Mouse (Mus musculus) gastrocnemius, postnatal 14 days (tissue): ENCODE results near the gene Gstt2. TPM values are rescaled to one million over a fixed set of nuclear protein-coding genes. Genes with fewer than 3 reads are reported as not detected.
"Not testable (repeated sequence)": the region's sequence is repeated elsewhere in the genome, so short reads cannot be mapped to it uniquely, and the experiment has no call there.

Experiments
- DNase-seq: peaks from one replicate; pipeline ENCODE4 v3.0.0; 2021; ENCODE audit warnings: mixed read lengths
- intact Hi-C: fragments of 180-260 bp; cut with DNase I; formaldehyde crosslinking; loops from one replicate; pipeline ENCODE4 v1.15.1; 2025; ENCODE audit warnings: low total_unique reads
- long read RNA-seq, 2 experiments: library from polyadenylated mRNA; stranded (forward); transcript quantifications; one replicate each; pipeline ENCODE4 v2.0.0; 2021
- total RNA-seq, 2 experiments: library from RNA; stranded (reverse); gene quantifications; 2 replicates each; pipeline ENCODE4 v1.2.3; 2021

Gstt2 gene
- total RNA-seq, result 1 to 10 TPM; 5.6 to 6.9 TPM
- long read RNA-seq, experiment 1, transcript Gstt2-201 (5 exons, 1,370 nt), result major isoform, 5 of 6 reads
- long read RNA-seq, experiment 1, partial matches to known transcripts, result 0 of 6 reads
- long read RNA-seq, experiment 1, other reads (novel, unspliced or antisense), result 0 of 6 reads
- long read RNA-seq, experiment 2, partial matches to known transcripts, result 0 of 7 reads
- long read RNA-seq, experiment 2, other reads (novel, unspliced or antisense), result 3 of 7 reads

DNA sequence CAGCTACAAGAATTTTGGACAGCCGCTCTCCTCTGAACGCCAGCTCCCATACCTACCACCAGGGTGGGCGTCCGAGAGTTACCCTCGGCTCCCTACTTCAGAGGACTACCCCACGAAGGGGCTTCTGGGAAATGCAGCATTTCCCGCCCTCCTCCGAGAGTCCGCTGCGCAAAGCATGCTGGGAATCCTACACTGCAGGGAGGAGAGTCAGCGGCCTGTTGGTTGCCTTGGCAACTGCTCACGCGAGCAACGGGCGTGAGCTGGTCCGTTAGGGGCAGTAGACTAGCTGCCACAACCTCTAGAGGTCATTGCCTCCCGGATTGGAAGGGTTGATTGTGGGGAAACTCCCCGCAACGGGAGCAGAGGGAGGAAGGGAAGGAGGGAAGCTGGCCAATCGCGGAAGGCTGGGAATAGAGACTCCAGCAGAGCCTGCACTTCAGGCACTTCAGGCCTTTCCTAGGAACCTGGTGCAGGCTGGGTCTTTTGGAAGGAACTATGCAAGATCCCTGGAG lies at the start of gene Gstt2:
Gene Gstt2, minus strand, starts transcription at position 177 of the 512 bp plus-strand sequence.
- DNase-seq, result peak; percentile 92
- intact Hi-C loops, result loop anchor here (10.0 kb wide), 1 partner anchor 253 kb away; the partner anchor contains the start of gene Ggt5

DNA sequence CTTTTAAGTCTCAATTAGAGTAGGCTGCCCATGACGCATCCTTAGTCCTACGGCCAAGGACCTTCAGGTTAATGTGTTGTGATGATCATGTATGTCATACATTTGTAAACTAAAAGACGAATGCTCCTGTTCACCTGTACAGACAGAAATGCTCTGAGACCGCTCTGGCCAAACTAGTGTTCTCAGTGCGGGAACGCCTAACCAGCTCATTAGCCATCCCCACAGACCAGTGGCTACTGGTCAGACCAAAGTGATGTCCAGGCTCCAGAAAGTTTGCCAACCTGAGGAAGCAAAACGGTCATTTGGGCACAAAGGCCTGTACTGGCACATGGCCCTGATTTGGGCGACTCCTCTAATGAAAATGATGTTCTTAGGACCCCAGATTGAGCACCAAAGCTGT lies 47.5 kb upstream of the Gstt2 start:
- intact Hi-C loops, result no loop called here
- DNase-seq, result no peak

- DNase-seq, result peak; percentile 80
- intact Hi-C loops, result no loop called here
Observed at GRCm38 (mm10) chr10:75883232-75883552, 46.0 kb upstream of the Gstt2 start.

GRCm38 (mm10) chr10:75882433-75883231 lies 45.4 kb upstream of the Gstt2 start:
- no peak for DNase-seq
- intact Hi-C loops, result no loop called here

- DNase-seq, result no peak
- intact Hi-C loops, result no loop called here
Observed at GRCm38 (mm10) chr10:75881578-75882432, 44.6 kb upstream of the Gstt2 start.

DNA sequence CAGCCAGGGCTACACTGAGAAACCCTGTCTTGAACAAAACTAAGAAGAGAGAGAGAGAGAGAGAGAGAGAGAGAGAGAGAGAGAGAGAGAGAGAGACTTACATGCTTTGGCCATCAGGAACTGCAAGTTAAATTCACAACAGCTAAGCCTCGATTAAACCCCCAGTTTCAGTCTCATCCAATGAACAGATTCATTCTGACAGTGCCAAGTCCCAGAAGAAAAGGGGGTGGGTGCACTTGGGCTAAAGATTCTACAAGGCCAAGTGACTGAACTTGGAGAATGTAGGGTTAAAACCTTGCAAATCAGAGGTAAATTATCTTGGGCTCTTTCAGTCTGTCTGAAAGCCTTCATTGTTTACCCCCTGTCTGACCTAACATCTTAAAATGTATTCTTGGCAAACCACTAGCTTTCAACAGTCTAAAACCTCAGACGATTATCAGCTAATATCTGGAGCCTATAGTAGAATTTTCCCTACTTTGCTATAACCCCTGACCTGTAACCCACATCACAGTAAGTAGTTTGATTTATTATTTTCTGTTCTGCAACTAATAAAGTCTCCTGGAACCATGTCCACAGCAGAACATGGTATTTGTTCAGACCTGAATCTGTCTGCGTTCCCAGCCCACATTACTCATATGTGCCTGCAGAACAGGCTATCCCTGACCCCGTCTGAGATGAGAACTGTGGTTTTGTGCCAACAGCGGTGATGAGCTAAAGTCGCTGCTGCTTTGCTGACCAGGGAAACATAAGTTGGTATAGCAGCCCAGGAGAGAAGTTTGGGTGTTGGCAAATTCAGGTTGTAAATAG lies 43.8 kb upstream of the Gstt2 start:
- intact Hi-C loops, result no loop called here
- no peak for DNase-seq

GRCm38 (mm10) chr10:75880351-75880750 lies 43.1 kb upstream of the Gstt2 start:
- intact Hi-C loops, result no loop called here
- DNase-seq, result no peak

DNA sequence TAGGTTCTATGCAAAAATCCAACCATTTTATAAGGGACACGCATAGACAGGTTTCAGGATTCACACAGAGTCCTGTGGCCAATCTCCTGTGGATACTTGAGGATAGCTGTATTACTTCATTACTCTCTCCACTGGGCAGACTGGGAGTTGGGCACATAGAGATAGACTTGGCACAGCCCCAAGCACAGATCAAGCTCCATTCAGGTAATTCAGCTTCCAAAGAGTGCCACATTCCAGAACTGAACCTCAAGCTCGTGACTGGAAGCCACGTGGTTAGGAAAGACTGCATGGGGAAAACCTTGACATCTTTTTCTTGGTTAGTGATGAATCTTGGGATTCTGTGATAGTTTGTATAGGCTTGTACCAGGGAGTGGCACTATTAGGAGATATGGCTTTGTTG lies 41.6 kb upstream of the Gstt2 start:
- DNase-seq, result no peak
- intact Hi-C loops, result no loop called here

- intact Hi-C loops, result no loop called here
- DNase-seq, result no peak
Observed at GRCm38 (mm10) chr10:75873543-75874170, 36.4 kb upstream of the Gstt2 start.

- intact Hi-C loops, result no loop called here
Observed at GRCm38 (mm10) chr10:75872915-75873542, 35.8 kb upstream of the Gstt2 start.

DNA sequence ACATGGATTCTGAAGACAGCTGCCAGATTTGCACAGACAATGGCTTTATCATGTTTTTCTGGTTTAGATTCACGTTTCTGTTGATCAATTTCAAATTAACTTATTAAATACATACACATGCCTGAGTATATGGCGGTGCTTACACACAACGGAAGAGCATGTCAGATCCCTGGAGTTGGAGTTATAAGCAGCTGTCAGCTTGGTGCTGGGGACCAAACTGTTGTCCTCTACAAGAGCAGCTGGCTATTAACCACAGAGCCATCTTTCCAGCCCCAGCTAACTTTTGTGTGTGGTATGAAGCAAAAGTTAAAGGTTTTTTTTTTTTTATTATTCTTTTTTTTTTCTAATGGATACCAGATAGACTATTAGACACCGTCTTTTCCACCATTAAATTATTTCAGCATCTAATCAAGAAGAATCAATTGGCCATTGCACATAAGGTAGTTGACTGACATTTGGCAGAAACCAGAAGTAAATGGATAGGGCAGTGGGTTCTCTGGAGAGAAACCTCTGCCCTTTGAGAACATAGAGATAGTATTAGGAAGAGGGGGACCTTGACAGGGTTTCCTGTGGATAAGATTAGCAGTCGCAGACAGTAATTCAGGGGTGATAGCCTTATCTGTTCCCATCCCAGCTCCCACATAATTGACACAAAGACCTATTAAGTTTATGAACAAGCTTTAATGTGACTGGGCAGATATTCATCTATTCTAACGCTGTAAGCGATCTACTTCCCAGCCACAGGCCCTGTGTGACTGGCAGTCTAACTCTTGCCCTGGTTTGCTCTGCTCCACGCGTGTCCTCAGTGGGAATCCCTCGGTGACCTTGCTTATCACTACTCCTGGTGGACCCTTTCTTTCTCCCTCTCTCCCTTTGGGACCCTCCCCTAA lies 35.0 kb upstream of the Gstt2 start:
- intact Hi-C loops, result no loop called here
- no peak for DNase-seq

More at GRCm38 (mm10) chr10:75872915-75873542, 35.8 kb upstream of the Gstt2 start:
- DNase-seq, result peak; percentile 71

- intact Hi-C loops, result no loop called here
- no peak for DNase-seq
Observed at GRCm38 (mm10) chr10:75861587-75861986, 24.4 kb upstream of the Gstt2 start.

- no peak for DNase-seq
- intact Hi-C loops, result no loop called here
Observed at GRCm38 (mm10) chr10:75860746-75861145, 23.5 kb upstream of the Gstt2 start.

DNA sequence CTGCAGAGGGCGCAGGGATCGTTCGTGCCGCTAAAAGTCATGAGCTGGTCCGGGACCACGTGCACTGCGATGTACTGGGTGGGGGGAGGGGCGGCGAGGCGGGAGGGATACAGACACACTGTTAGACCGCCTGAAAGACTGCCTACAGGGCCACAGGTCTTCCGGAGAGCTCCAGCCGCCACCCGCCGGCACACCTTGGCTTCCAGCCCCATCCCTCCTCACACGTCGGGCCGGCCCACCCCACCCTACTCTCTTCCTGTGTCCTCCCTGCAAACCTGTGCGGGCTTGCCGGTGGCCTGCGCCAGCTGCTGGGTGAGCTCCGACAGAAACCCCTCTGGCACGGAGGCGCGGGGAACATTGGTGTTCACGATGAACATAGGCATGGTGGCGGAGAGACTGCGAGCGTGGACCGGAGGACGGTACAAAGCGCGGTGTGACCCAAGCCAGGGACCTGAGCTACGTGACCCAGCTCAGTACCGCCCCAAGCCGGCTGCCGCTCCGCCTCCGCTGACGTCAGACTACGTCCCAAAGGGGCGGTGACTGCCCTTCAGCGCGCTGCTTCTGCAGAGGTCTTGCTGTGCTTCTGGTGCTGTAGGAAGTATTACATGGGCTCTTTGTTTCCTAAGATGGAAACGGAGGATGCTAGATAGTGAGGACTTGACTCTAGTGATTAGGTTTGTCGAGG lies 22.7 kb upstream of the Gstt2 start, which contains the start of gene Mif:
Gene Mif, minus strand, starts transcription at position 455 of the 685 bp plus-strand sequence.
- intact Hi-C loops, result not testable (repeated sequence)
- peak; percentile 87 for DNase-seq

- intact Hi-C loops, result no loop called here
- no peak for DNase-seq
Observed at GRCm38 (mm10) chr10:75859107-75859746, 22.0 kb upstream of the Gstt2 start.

- DNase-seq, result no peak
- intact Hi-C loops, result no loop called here
Observed at GRCm38 (mm10) chr10:75857598-75857997, 20.4 kb upstream of the Gstt2 start.
